Mouse (Mus musculus): ENCODE measurements at regions not wholly inside any gene's neighbourhood (a gene's known extent, or its start where the extent isn't known, plus 50 kb on each side); places are given as distances from the start of the nearest gene placed in this dataset.

DNA sequence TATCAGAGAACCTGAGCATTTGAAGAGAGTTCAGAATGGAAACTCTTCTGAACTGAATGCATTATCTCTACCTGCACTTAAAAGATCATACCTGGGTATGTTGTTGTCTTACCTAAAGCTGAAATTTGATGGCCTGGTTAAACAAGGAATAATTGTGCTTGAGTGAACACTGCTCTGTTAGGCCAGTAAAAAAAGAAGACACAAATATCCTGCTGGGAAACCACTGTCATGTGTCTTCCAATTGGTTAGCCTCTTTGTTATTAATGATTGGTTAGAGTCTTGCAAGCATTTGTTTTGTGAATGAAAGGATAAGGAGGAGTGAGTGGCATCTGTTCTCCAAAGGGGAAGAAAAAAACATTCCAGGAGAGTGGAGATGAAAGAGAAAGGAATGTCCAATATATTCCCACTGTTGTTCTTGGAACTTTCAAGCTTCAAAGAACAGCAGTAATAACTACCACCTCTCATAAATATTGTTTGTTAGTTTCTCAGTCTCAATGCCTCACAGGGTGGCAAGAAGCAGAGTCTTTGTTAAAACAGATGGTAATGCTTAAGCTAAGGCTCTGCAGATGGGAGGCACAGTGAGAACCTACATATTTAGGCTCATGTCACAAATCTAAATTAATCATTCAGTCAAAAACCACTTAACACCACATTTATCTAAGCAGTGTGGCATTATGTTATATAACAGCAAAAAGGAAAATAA, 165.5 kb downstream of the Dsel start:
- DNase-seq (ENCODE audit: low read depth, low spot score) = no peak

DNA sequence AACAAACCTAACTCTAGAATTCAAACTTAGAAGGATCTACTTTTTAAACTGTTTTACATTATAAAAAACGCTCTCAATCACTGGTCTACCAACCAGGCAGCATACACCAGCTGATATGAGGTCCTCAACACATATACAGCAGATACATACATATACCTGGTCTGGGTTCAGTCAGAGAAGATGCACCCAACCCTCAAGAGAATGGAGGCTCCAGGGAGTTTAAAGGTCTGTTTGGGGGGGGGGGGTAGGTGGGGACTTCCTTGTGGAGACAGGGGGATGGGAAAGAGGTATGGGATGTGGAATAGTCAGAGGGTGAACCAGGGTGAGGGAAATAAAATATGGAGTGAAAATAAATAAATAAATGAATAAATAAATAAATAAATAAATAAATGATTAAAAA, 203.8 kb downstream of the Dsel start:
- DNase-seq (ENCODE audit: low read depth, low spot score) = no peak

DNA sequence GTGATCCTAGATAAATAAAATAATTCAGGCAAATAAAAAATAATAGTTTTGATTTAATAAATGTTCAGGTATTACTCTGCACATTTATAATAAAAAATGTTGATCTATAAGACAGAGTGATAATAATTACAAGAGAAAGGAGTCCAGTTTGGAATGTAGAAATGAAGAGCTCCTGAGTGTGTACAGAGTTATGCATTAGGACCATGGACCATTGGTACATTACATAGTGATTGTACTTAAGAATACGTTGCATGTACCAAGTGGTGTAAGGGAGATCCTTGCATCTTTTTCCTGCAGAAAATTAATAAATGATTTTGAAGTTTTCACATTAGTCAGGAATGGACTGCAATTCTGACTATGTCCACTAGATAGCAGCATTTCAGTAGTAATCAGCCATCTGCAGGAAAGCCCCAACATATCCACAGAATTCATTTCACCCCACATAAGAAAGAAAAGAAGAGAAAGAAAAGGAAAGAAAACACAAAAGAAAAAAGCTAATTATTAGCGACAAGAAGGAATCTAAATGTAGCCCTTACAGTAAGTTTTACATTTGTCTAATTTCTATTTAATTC, 204.5 kb downstream of the Dsel start:
- peak; percentile 44 for DNase-seq (ENCODE audit: low read depth, low spot score)

DNA sequence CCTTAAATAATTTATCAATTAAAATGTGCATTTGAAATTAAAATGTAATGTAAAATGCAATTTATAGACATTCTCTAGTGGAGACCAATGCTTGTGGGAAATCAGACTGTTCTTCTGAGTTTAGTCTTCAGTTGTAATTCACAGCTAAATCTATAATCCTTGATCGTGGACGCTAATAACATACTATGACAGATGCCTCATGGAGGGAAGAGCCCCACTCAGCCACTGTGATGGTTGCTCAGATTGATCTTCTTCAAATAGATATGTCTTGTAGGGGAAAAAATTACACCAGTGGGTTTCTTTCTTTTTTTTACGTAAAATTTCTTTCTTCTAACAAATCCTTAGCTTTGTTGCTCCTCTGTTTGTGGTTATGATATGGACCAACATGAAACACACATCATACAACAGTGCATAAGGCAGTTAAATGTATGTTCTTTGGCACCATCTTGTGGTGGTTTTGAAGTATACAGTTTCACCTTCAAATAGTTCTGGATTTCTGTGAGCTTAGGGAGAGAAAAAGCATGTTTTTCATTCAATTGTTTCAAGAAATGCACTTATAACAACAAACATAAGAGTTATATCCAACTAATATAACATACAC, 230.8 kb downstream of the Dsel start:
- peak; percentile 62 for DNase-seq (ENCODE audit: low read depth, low spot score)

Measured in ES-CJ7 (cell line).